ENCODE assay signal across 9 mouse cellular contexts in the genomic region with DNA sequence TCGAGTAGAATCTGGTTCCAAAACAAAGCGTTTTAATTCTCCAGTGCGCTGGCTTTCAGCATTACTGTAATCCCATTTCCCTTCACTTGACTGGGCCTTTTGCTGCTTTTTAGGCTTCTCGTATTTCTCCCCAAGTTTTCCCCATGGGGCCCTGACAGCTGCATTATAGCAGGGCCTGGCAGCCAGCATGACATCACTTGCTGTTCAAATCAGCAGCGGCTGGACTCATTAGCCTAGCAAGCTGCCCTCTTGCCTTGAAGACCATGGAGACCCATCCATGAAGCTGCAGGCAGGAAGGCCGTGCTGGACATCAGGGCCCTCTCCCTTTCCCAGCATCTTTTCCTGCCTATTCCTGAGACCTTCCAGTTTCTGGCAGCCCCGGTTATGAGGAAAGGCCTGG.
A peak's percentile ranks its signal among the peaks of the same experiment; 100 is the strongest.
DNase-seq lines count a peak whose midpoint lies in the region; ATAC-seq and TF ChIP-seq lines count a peak whose summit lies in the region.
"Had no signal": no experiment of that assay in that cellular context is flagged by ENCODE, and none has a peak within 500 bp of the region (broad histone marks: within the 10 kb centered on the region; RNA-seq: fewer than 3 reads in every experiment).

No protein-coding gene starts in this region.

- 19% methylated on average over 7 of the region's 7 CpGs for WGBS in limb, embryonic 14.5 days

- no peak overlapping the region for H3K9ac ChIP-seq in limb, embryonic 14.5 days (ENCODE audit: low read depth, low read length, severe bottlenecking)
- H3K9ac ChIP-seq: limb, embryonic 15.5 days had no signal

- no peak overlapping the region for H3K4me3 ChIP-seq in limb, embryonic 14.5 days (replicated peaks; ENCODE audit: low read length)
- H3K4me3 ChIP-seq: limb, embryonic 15.5 days had no signal

- H3K4me2 ChIP-seq in limb, embryonic 14.5 days (replicated peaks; ENCODE audit: low read depth, low read length, severe bottlenecking) = no peak overlapping the region
- H3K4me2 ChIP-seq: limb, embryonic 15.5 days had no signal

- TF ChIP-seq POLR2A in limb, embryonic 14.5 days (IDR thresholded peaks at IDR 0.05; ENCODE audit: borderline replicate concordance, extremely low read depth, insufficient read depth, insufficient read length) = no peak

- H3K36me3 ChIP-seq in limb, embryonic 14.5 days (ENCODE audit: control insufficient read depth, insufficient read depth, low read length) = no peaks in the 10 kb centered on the region
- H3K36me3 ChIP-seq: limb, embryonic 15.5 days had no signal

- peak; percentile 79 for ATAC-seq in limb, embryonic 14.5 days (ENCODE audit: low FRiP score, low read depth)

- no peaks in the 10 kb centered on the region for H3K9me3 ChIP-seq in limb, embryonic 14.5 days (ENCODE audit: control insufficient read depth, low read length)
- H3K9me3 ChIP-seq: limb, embryonic 15.5 days had no signal

- H3K27ac ChIP-seq in limb, embryonic 14.5 days (replicated peaks; ENCODE audit: low read depth, low read length) = no peak overlapping the region
- H3K27ac ChIP-seq: limb, embryonic 15.5 days had no signal

- no peaks in the 10 kb centered on the region for H3K27me3 ChIP-seq in limb, embryonic 14.5 days (ENCODE audit: control insufficient read depth, insufficient read depth, low read length)

- DNase-seq in cerebellum, postnatal 10 days = peak; percentile 62 to 70
- DNase-seq in cerebellum, adult 8-10 months = no peak
- DNase-seq in urinary bladder, postnatal 14 days (ENCODE audit: low spot score) = peak; percentile 48
- no peak for DNase-seq in urinary bladder, adult 2 months (ENCODE audit: low spot score)
- DNase-seq in limb, embryonic 14.5 days (ENCODE audit: low spot score) = peak; percentile 75
- DNase-seq in spleen, postnatal 36 days (ENCODE audit: low spot score in 2 of 2) = no peak
- no peak for DNase-seq in cerebellum, adult 9-10 months
- DNase-seq in layer of hippocampus, adult 9-10 months (ENCODE audit: low spot score) = no peak

- H3K4me1 ChIP-seq in limb, embryonic 14.5 days (ENCODE audit: control insufficient read depth, insufficient read depth, low read length) = peaks cover 16% of the 10 kb centered on the region

Comparison
In these comparisons a context has a peak if more than half of its experiments do, and no peak if none do; other contexts are left out.
1. DNase-seq: peak in cerebellum, postnatal 10 days (2 of 2), urinary bladder, postnatal 14 days (single experiment) and limb, embryonic 14.5 days (single experiment); none in cerebellum, adult 8-10 months (single experiment), urinary bladder, adult 2 months (single experiment), spleen, postnatal 36 days (0 of 2), cerebellum, adult 9-10 months (single experiment) and layer of hippocampus, adult 9-10 months (single experiment).